Mouse (Mus musculus): Measurements from ENCODE around the gene Arhgap22. TPM values are rescaled to one million over a fixed set of nuclear protein-coding genes. Genes with fewer than 3 reads are reported as not detected.

The Arhgap22 gene
- total and polyA plus RNA-seq, 3 experiments, result 0.17 to 0.39 (median 0.29) TPM

GRCm38 (mm10) chr14:33334402-33334801 is 120.6 kb downstream of the Arhgap22 start:
- peaks cover 20 to 52% of the 10 kb centered on the region in 2 experiments for H3K4me1 ChIP-seq (ENCODE audit: control insufficient read depth in 1 of 2, insufficient read depth in 2 of 2)
- no peaks in the 10 kb centered on the region for H3K27me3 ChIP-seq (replicated peaks)
- no peak overlapping the region for H3K4me3 ChIP-seq (replicated peaks in 1 of 3; ENCODE audit: low read depth in 2 of 3, low read length in 2 of 3, poor library complexity in 1 of 3)
- H3K79me2 ChIP-seq (replicated peaks; ENCODE audit: control insufficient read depth, extremely low read depth, insufficient read depth, poor library complexity, severe bottlenecking), result no peaks in the 10 kb centered on the region
- H3K4me2 ChIP-seq (ENCODE audit: insufficient read depth, low read depth, poor library complexity, severe bottlenecking), result peak overlapping the region; percentile 24; the same call in 1 of the 2 replicates
- peak; percentile 27 for DNase-seq (ENCODE audit: extremely low read depth)
- H3K9ac ChIP-seq (ENCODE audit: insufficient read depth, low read depth), result no peak overlapping the region
- peaks cover 5% of the 10 kb centered on the region for H3K9me3 ChIP-seq (replicated peaks; ENCODE audit: low read length)
- no peaks in the 10 kb centered on the region for H3K36me3 ChIP-seq (replicated peaks in 1 of 2; ENCODE audit: control insufficient read depth in 1 of 2, insufficient read depth in 1 of 2, low read length in 1 of 2)
- no peak for TF ChIP-seq NRF1 (IDR thresholded peaks at IDR 0.05; ENCODE audit: low read depth, low read length)
- TF ChIP-seq MAX (IDR thresholded peaks at IDR 0.05; ENCODE audit: low read length), result no peak
- TF ChIP-seq MAZ (IDR thresholded peaks at IDR 0.05; ENCODE audit: low read depth, low read length), result 0 out of 2 replicates have a peak, but pooled peaks have one; percentile 31
- no peak for TF ChIP-seq E2F4 (IDR thresholded peaks at IDR 0.05; ENCODE audit: insufficient replicate concordance, low read depth, low read length)
- peak; percentile 56; the same call in 1 of the 2 replicates for TF ChIP-seq EP300 (IDR thresholded peaks at IDR 0.05; ENCODE audit: low read length)
- peak; percentile 68; the same call in 1 of the 2 replicates for TF ChIP-seq IRF4 (IDR thresholded peaks at IDR 0.05; ENCODE audit: low read depth, low read length)
- TF ChIP-seq ELF1 (IDR thresholded peaks at IDR 0.05; ENCODE audit: low read depth, low read length), result no peak
- no peak for TF ChIP-seq JUN (IDR thresholded peaks at IDR 0.05; ENCODE audit: insufficient read depth, low read depth, low read length)
- no peak for TF ChIP-seq POLR2A (IDR thresholded peaks at IDR 0.05; ENCODE audit: low read depth, low read length)
- peak; percentile 51; the same call in 1 of the 2 replicates for TF ChIP-seq MEF2A (IDR thresholded peaks at IDR 0.05; ENCODE audit: borderline replicate concordance, low read depth, low read length)
- TF ChIP-seq UBTF (IDR thresholded peaks at IDR 0.05; ENCODE audit: low read depth, low read length), result no peak
- no peak for TF ChIP-seq CHD1 (IDR thresholded peaks at IDR 0.05; ENCODE audit: low read depth, low read length)
- peak; percentile 43; the same call in 1 of the 2 replicates for TF ChIP-seq BHLHE40 (IDR thresholded peaks at IDR 0.05; ENCODE audit: low read depth, low read length)
- peak; percentile 36; the same call in 1 of the 2 replicates for TF ChIP-seq TCF12 (IDR thresholded peaks at IDR 0.05; ENCODE audit: low read depth, low read length)
- in situ Hi-C loops (cut with MboI; ENCODE audit: low pct_ligation_motif_present, low pct_unique_long_range_greater_than_20kb, low sequenced_read_pairs) (no loop called here), dilution Hi-C loops (cut with MboI; ENCODE audit: extremely low pct_ligation_motif_present, extremely low pct_unique_long_range_greater_than_20kb, low sequenced_read_pairs) (no loop called here)
- H3K27ac ChIP-seq (ENCODE audit: insufficient read depth, low read depth), result no peak overlapping the region

GRCm38 (mm10) chr14:33335733-33336132 is 121.9 kb downstream of the Arhgap22 start:
- Histone ChIP-seq H3K4me2 (ENCODE audit: insufficient read depth, low read depth, poor library complexity, severe bottlenecking) (no peak overlapping the region), H3K4me1 (ENCODE audit: control insufficient read depth in 1 of 2, insufficient read depth in 2 of 2) (peaks cover 23 to 45% of the 10 kb centered on the region in 2 experiments), H3K4me3 (replicated peaks in 1 of 3; ENCODE audit: low read depth in 2 of 3, low read length in 2 of 3, poor library complexity in 1 of 3) (no peak overlapping the region), H3K27ac (ENCODE audit: insufficient read depth, low read depth) (no peak overlapping the region), H3K27me3 (replicated peaks) (no peaks in the 10 kb centered on the region), H3K9ac (ENCODE audit: insufficient read depth, low read depth) (no peak overlapping the region), H3K9me3 (replicated peaks; ENCODE audit: low read length) (peaks cover 5% of the 10 kb centered on the region), H3K79me2 (replicated peaks; ENCODE audit: control insufficient read depth, extremely low read depth, insufficient read depth, poor library complexity, severe bottlenecking) (no peaks in the 10 kb centered on the region), H3K36me3 (replicated peaks in 1 of 2; ENCODE audit: control insufficient read depth in 1 of 2, insufficient read depth in 1 of 2, low read length in 1 of 2) (no peaks in the 10 kb centered on the region)
- in situ Hi-C loops (cut with MboI; ENCODE audit: low pct_ligation_motif_present, low pct_unique_long_range_greater_than_20kb, low sequenced_read_pairs) (no loop called here), dilution Hi-C loops (cut with MboI; ENCODE audit: extremely low pct_ligation_motif_present, extremely low pct_unique_long_range_greater_than_20kb, low sequenced_read_pairs) (no loop called here)
- DNase-seq (ENCODE audit: extremely low read depth), result no peak
- TF ChIP-seq CHD2 (IDR thresholded peaks at IDR 0.05; ENCODE audit: low read length), result no peak
- TF ChIP-seq RAD21 (IDR thresholded peaks at IDR 0.05; ENCODE audit: low read depth, low read length), result no peak

All from CH12.LX (cell line).